Mouse (Mus musculus) liver, adult 2 months (tissue): Measurements from ENCODE around the gene Ascc3.

Source experiments
- CTCF ChIP-seq: fragments of 200-500 bp; IDR thresholded peaks from 2 replicates; pipeline ENCODE4 v1.5.1; 2011; ENCODE audit warnings: low read depth, low read length, control low read depth
- POLR2A ChIP-seq: fragments of 200-500 bp; IDR thresholded peaks from 2 replicates; pipeline ENCODE4 v1.6.1; 2011; ENCODE audit warnings: low read length, control low read depth; ENCODE audit not compliant: insufficient read depth; ENCODE audit errors: extremely low read depth

DNA sequence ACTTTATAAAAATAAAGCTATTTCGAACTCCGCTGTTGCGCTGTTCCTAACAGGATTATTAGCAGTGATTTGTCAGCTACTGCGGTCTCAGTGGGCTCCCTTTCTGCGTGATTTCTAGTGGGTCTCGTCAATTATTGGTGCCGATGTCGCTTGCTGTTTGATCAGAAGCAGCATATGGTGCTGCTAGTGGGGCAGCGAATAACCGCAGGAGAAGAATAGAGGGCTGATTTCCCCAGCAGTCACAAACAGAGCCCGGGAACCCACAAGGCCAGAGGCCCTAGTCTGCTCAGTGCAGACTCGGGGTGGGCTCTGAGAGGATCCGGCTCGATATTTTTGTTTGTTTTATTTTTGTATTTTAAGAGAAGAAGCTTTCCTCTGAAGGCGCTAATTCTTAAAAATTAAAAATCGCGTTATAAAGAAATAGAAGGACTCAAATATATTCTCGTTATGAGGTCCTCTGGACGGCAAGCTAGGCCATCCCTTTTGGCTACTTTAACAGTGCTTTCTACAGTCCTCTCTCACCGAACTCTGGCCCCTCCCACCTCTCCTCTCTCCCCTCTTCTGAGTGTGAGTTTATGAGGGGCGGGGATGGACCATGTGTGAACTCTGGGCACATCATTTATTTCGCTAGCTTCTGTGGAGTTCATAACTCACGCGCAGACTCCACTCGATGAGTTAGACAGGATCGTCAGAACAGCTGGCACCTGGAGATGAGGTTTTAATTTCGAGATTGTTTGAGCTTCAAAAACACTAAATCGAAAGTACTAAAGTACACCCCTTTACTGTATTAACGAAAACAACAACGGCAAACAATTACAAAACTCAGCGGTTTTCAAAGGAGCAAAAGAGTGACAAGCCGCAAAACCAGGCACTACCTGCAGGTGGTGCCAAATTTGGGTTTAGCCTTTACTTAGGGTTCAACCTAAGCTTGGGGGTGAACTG, 305.3 kb downstream of the Ascc3 start:
- TF ChIP-seq CTCF (no peak; the same call in 1 of the 2 replicates), POLR2A (no peak)
